Mouse (Mus musculus) lung, adult 18-20 months (tissue): Measurements from ENCODE around the gene Ube2a.

Source experiments
- DNase-seq, 2 experiments: peaks; one replicate each; pipeline ENCODE4 v3.0.0; 2022; ENCODE audit warnings: mixed read lengths in 2 of 2

Ube2a gene

GRCm38 (mm10) chrX:36902321-36903114 is 28.8 kb downstream of the Ube2a start, which contains the start of gene Nkrf:
TSS of gene Nkrf (minus strand) at chrX:36902899.
- DNase-seq, result peak; percentile 11 to 15

- peak; percentile 93 for DNase-seq
Observed at GRCm38 (mm10) chrX:36903115-36903768, 29.5 kb downstream of the Ube2a start.

- DNase-seq, result no peak
Observed at GRCm38 (mm10) chrX:36906539-36906938, 32.8 kb downstream of the Ube2a start.

- DNase-seq, result peak; percentile 21 to 36
Observed at GRCm38 (mm10) chrX:36911343-36911742, 37.6 kb downstream of the Ube2a start.

GRCm38 (mm10) chrX:36917749-36918148 is 44.0 kb downstream of the Ube2a start:
- no peak for DNase-seq

GRCm38 (mm10) chrX:36921346-36921745 is 47.6 kb downstream of the Ube2a start:
- no peak for DNase-seq

GRCm38 (mm10) chrX:36928791-36929190 is 55.1 kb downstream of the Ube2a start:
- no peak for DNase-seq

GRCm38 (mm10) chrX:36929694-36930093 is 56.0 kb downstream of the Ube2a start:
- no peak for DNase-seq

GRCm38 (mm10) chrX:36930574-36930973 is 56.9 kb downstream of the Ube2a start:
- no peak for DNase-seq
